Mouse (Mus musculus): ENCODE measurements around the gene Vmn2r46. TPM values are rescaled to one million over a fixed set of nuclear protein-coding genes. Genes with fewer than 3 reads are reported as not detected.
"Not testable (repeated sequence)": the region's sequence is repeated elsewhere in the genome, so short reads cannot be mapped to it uniquely, and the experiment has no call there.

The Vmn2r46 gene
- not detected in 2 replicates for polyA plus RNA-seq (2015; fragmentation: Nextera tagmentation; extraction: Ambion mirVana)

- not testable (repeated sequence) for ATAC-seq; H3K27ac ChIP-seq; H3K36me3 ChIP-seq; H3K9ac ChIP-seq; H3K27me3 ChIP-seq (replicated peaks); H3K9me3 ChIP-seq; H3K4me1 ChIP-seq (replicated peaks); H3K4me3 ChIP-seq (replicated peaks); H3K4me2 ChIP-seq (replicated peaks)
- no CpG with 5 or more reads among the region's 1 CpGs for WGBS
These were observed at the start of gene Vmn2r46 for GRCm38 (mm10) chr7:9770471-9770870. Vmn2r46 (minus strand) TSS chr7:9770571.

Other genes with a start within 250 kb of the Vmn2r46 start
- not detected in 2 replicates for gene Vmn2r47, start 70.8 kb upstream of the Vmn2r46 start, polyA plus RNA-seq (2015; fragmentation: Nextera tagmentation; extraction: Ambion mirVana)
- not detected in 2 replicates for gene Vmn2r48, start 183.0 kb upstream of the Vmn2r46 start, polyA plus RNA-seq (2015; fragmentation: Nextera tagmentation; extraction: Ambion mirVana)
- gene Vmn2r49, start 221.7 kb upstream of the Vmn2r46 start, polyA plus RNA-seq (2015; fragmentation: Nextera tagmentation; extraction: Ambion mirVana) = not detected in 2 replicates